Comparison of ENCODE assay signal across 10 mouse cellular contexts in genomic region chr7:68480770-68481169, GRCm38 (mm10).
DNase-seq lines count a peak whose midpoint lies in the region; ATAC-seq and TF ChIP-seq lines count a peak whose summit lies in the region.
"Had no signal": no experiment of that assay in that cellular context is flagged by ENCODE, and none has a peak within 500 bp of the region (broad histone marks: within the 10 kb centered on the region; RNA-seq: fewer than 3 reads in every experiment).

No protein-coding gene starts in this region.

- H3K4me1 ChIP-seq in hindbrain, embryonic 10.5 days (replicated peaks) = peaks cover 10% of the 10 kb centered on the region; the same call in 1 of the 2 replicates
- H3K4me1 ChIP-seq in hindbrain, embryonic 12.5 days = peaks cover 2% of the 10 kb centered on the region; the same call in 1 of the 2 replicates
- H3K4me1 ChIP-seq in forebrain, embryonic 12.5 days = no peaks in the 10 kb centered on the region
- no peaks in the 10 kb centered on the region for H3K4me1 ChIP-seq in hindbrain, embryonic 11.5 days (replicated peaks; ENCODE audit: control insufficient read depth, insufficient read depth, low read length)
- H3K4me1 ChIP-seq in stomach, postnatal 0 days (replicated peaks; ENCODE audit: control insufficient read depth, insufficient read depth) = no peaks in the 10 kb centered on the region
- H3K4me1 ChIP-seq: limb, embryonic 15.5 days had no signal

- DNase-seq in hindbrain, embryonic 10.5 days (ENCODE audit: low spot score) = peak; percentile 76
- peak; percentile 35 for DNase-seq in c-Kit-positive CD71-negative TER-119-negative erythroid progenitor cells, embryonic 14.5 days (ENCODE audit: low read depth)
- DNase-seq in hindbrain, embryonic 11.5 days (ENCODE audit: low spot score) = peak; percentile 81
- peak; percentile 20 to 66 for DNase-seq in layer of hippocampus, postnatal 25 days (ENCODE audit: extremely low spot score in 1 of 2, low spot score in 1 of 2)
- DNase-seq in stomach, postnatal 0 days (ENCODE audit: low spot score) = peak; percentile 72

- no peaks in the 10 kb centered on the region for H3K9me3 ChIP-seq in hindbrain, embryonic 10.5 days
- no peaks in the 10 kb centered on the region for H3K9me3 ChIP-seq in hindbrain, embryonic 12.5 days (replicated peaks)
- H3K9me3 ChIP-seq in forebrain, embryonic 12.5 days = no peaks in the 10 kb centered on the region
- H3K9me3 ChIP-seq in hindbrain, embryonic 11.5 days (ENCODE audit: control insufficient read depth, low read length) = no peaks in the 10 kb centered on the region
- H3K9me3 ChIP-seq in stomach, postnatal 0 days (ENCODE audit: control insufficient read depth, low read length) = no peaks in the 10 kb centered on the region
- H3K9me3 ChIP-seq: limb, embryonic 15.5 days had no signal

- no peak for TF ChIP-seq EP300 in stomach, postnatal 0 days (optimal IDR thresholded peaks at IDR 0.05)

- no peak overlapping the region for H3K4me3 ChIP-seq in hindbrain, embryonic 10.5 days
- no peak overlapping the region for H3K4me3 ChIP-seq in hindbrain, embryonic 12.5 days
- no peak overlapping the region for H3K4me3 ChIP-seq in forebrain, embryonic 12.5 days (replicated peaks)
- no peak overlapping the region for H3K4me3 ChIP-seq in hindbrain, embryonic 11.5 days (ENCODE audit: low read depth, low read length)
- no peak overlapping the region for H3K4me3 ChIP-seq in stomach, postnatal 0 days (ENCODE audit: low read depth, low read length)
- H3K4me3 ChIP-seq: limb, embryonic 15.5 days had no signal

- no peak for ATAC-seq in hindbrain, embryonic 12.5 days (ENCODE audit: low FRiP score)
- ATAC-seq in forebrain, embryonic 12.5 days (ENCODE audit: low FRiP score) = peak; percentile 67; the same call in 1 of the 2 replicates
- ATAC-seq in hindbrain, embryonic 11.5 days (ENCODE audit: low FRiP score) = no peak
- ATAC-seq in megakaryocyte-erythroid progenitor cell, adult 5-6 weeks (replicated peaks; ENCODE audit: low FRiP score, low TSS enrichment, poor library complexity, severe bottlenecking) = peak; percentile 70
- peak; percentile 56; the same call in 1 of the 2 replicates for ATAC-seq in stomach, postnatal 0 days (ENCODE audit: low FRiP score, low TSS enrichment)

- 23% methylated on average over 7 of the region's 7 CpGs for WGBS in hindbrain, embryonic 10.5 days
- WGBS in hindbrain, embryonic 12.5 days = 28% methylated on average over 7 of the region's 7 CpGs
- 37% methylated on average over 7 of the region's 7 CpGs for WGBS in forebrain, embryonic 12.5 days
- 34% methylated on average over 7 of the region's 7 CpGs for WGBS in hindbrain, embryonic 11.5 days
- 24% methylated on average over 7 of the region's 7 CpGs for whole genome bisulfite sequencing in stomach, postnatal 0 days

- H3K36me3 ChIP-seq in hindbrain, embryonic 10.5 days = no peaks in the 10 kb centered on the region
- no peaks in the 10 kb centered on the region for H3K36me3 ChIP-seq in hindbrain, embryonic 12.5 days
- no peaks in the 10 kb centered on the region for H3K36me3 ChIP-seq in forebrain, embryonic 12.5 days (replicated peaks)
- H3K36me3 ChIP-seq in hindbrain, embryonic 11.5 days (ENCODE audit: control insufficient read depth, insufficient read depth, low read length) = no peaks in the 10 kb centered on the region
- no peaks in the 10 kb centered on the region for H3K36me3 ChIP-seq in stomach, postnatal 0 days (ENCODE audit: control insufficient read depth, insufficient read depth, low read length)
- H3K36me3 ChIP-seq: G1E; limb, embryonic 15.5 days had no signal

- H3K9ac ChIP-seq in hindbrain, embryonic 12.5 days = no peak overlapping the region
- H3K9ac ChIP-seq in forebrain, embryonic 12.5 days = no peak overlapping the region
- H3K9ac ChIP-seq in hindbrain, embryonic 11.5 days (ENCODE audit: low read depth, low read length) = no peak overlapping the region
- H3K9ac ChIP-seq in stomach, postnatal 0 days (ENCODE audit: low read length) = no peak overlapping the region
- H3K9ac ChIP-seq: limb, embryonic 15.5 days had no signal

- peaks cover 39% of the 10 kb centered on the region for H3K27me3 ChIP-seq in hindbrain, embryonic 10.5 days (ENCODE audit: insufficient read depth, poor library complexity, severe bottlenecking)
- H3K27me3 ChIP-seq in hindbrain, embryonic 12.5 days = peaks cover 13% of the 10 kb centered on the region
- peaks cover 15% of the 10 kb centered on the region for H3K27me3 ChIP-seq in forebrain, embryonic 12.5 days
- H3K27me3 ChIP-seq in hindbrain, embryonic 11.5 days (ENCODE audit: control insufficient read depth, insufficient read depth, low read length) = no peaks in the 10 kb centered on the region
- H3K27me3 ChIP-seq in stomach, postnatal 0 days (ENCODE audit: control insufficient read depth, insufficient read depth, low read length) = no peaks in the 10 kb centered on the region

- TF ChIP-seq CTCF in stomach, postnatal 0 days (IDR thresholded peaks at IDR 0.05; ENCODE audit: low read depth) = peak; percentile 81

- H3K4me2 ChIP-seq in hindbrain, embryonic 12.5 days (replicated peaks) = no peak overlapping the region
- H3K4me2 ChIP-seq in forebrain, embryonic 12.5 days = no peak overlapping the region
- H3K4me2 ChIP-seq in hindbrain, embryonic 11.5 days (replicated peaks; ENCODE audit: low read depth, low read length) = no peak overlapping the region
- H3K4me2 ChIP-seq in stomach, postnatal 0 days (replicated peaks; ENCODE audit: low read depth) = no peak overlapping the region
- H3K4me2 ChIP-seq: limb, embryonic 15.5 days had no signal

- H3K27ac ChIP-seq in hindbrain, embryonic 10.5 days = no peak overlapping the region
- no peak overlapping the region for H3K27ac ChIP-seq in hindbrain, embryonic 12.5 days
- no peak overlapping the region for H3K27ac ChIP-seq in forebrain, embryonic 12.5 days
- H3K27ac ChIP-seq in hindbrain, embryonic 11.5 days (ENCODE audit: low read depth, low read length) = no peak overlapping the region
- no peak overlapping the region for H3K27ac ChIP-seq in stomach, postnatal 0 days (replicated peaks)
- H3K27ac ChIP-seq: limb, embryonic 15.5 days had no signal

Comparison
In these comparisons a context has a peak if more than half of its experiments do, and no peak if none do; other contexts are left out.
1. ATAC-seq: peak in forebrain, embryonic 12.5 days (single experiment), megakaryocyte-erythroid progenitor cell, adult 5-6 weeks (single experiment) and stomach, postnatal 0 days (single experiment); none in hindbrain, embryonic 12.5 days (single experiment) and hindbrain, embryonic 11.5 days (single experiment).
2. Peak in every context shown above with its lines, with median percentiles within 50 percentile points of each other: DNase-seq.